Mouse (Mus musculus) midbrain, embryonic 12.5 days (tissue): ENCODE results near the gene Ptpn12. TPM values are rescaled to one million over a fixed set of nuclear protein-coding genes. Genes with fewer than 3 reads are reported as not detected.

Experiments used
- ATAC-seq: fragments of 200-750 bp; cut with Nextera tagmentation; 2 replicates; pipeline ENCODE4 v1.8.0; 2017; ENCODE audit warnings: low read depth, moderate TSS enrichment, moderate library complexity; ENCODE audit not compliant: low FRiP score
- H3K27ac ChIP-seq: fragments of 300-500 bp; sonication (generic); replicated peaks from 2 replicates; pipeline ENCODE4 v1.5.1; 2016; ENCODE audit warnings: mild to moderate bottlenecking
- H3K27me3 ChIP-seq: fragments of 300-500 bp; sonication (generic); 2 replicates; pipeline ENCODE4 v1.6.1; 2016; ENCODE audit warnings: mild to moderate bottlenecking
- H3K36me3 ChIP-seq: fragments of 300-500 bp; sonication (generic); 2 replicates; pipeline ENCODE4 v1.6.1; 2016
- H3K4me1 ChIP-seq: fragments of 300-500 bp; sonication (generic); 2 replicates; pipeline ENCODE4 v1.6.1; 2016
- H3K4me2 ChIP-seq: fragments of 300-500 bp; sonication (generic); replicated peaks from 2 replicates; pipeline ENCODE4 v1.6.1; 2016; ENCODE audit warnings: mild to moderate bottlenecking, moderate library complexity
- H3K4me3 ChIP-seq: fragments of 300-500 bp; sonication (generic); 2 replicates; pipeline ENCODE4 v1.5.1; 2016; ENCODE audit warnings: mild to moderate bottlenecking
- H3K9ac ChIP-seq: fragments of 300-500 bp; sonication (generic); replicated peaks from 2 replicates; pipeline ENCODE4 v1.6.1; 2016; ENCODE audit warnings: mild to moderate bottlenecking, moderate library complexity
- H3K9me3 ChIP-seq: fragments of 300-500 bp; sonication (generic); 2 replicates; pipeline ENCODE4 v1.6.1; 2016; ENCODE audit warnings: mild to moderate bottlenecking
- WGBS: fragments of 180-500 bp; shearing (Covaris S2); methylation state at CpG from one replicate; pipeline ENCODE4 v1.1.7; 2016; 5-methylcytosine and 5-hydroxymethylcytosine counted together
- polyA plus RNA-seq: library from polyadenylated mRNA; unstranded; fragments of >200 nt; fragmentation: Nextera tagmentation; extraction: Ambion mirVana; gene quantifications from 2 replicates; pipeline ENCODE4 v1.2.1, GENCODE M21; 2016

Gene Ptpn12
- polyA plus RNA-seq, 1 experiment from 2014 or later, result 30.9 TPM

DNA sequence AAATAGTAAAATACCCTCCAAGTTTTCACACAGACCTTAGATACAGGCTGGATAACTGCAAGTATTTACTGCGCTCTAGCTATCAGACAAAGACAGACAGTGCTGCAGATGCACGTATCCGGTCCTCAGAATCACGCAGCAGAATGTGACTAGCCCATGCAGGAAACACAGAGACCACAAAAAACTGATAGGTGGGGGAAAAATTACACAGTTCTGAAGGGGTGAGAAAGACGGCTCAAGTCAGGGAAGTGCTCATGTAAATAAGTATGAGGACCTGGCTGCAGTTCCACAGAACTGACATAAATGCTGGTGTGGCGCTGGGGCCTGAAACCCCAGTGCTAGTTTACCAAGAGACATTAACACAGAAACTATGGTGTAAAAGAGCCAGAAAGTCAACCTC is 53.0 kb downstream of the Ptpn12 start:
- 97% methylated on average over 6 of the region's 6 CpGs for WGBS
- Histone ChIP-seq H3K27ac (no peak overlapping the region), H3K9me3 (no peaks in the 10 kb centered on the region), H3K4me3 (no peak overlapping the region), H3K36me3 (peaks cover 70% of the 10 kb centered on the region), H3K4me2 (no peak overlapping the region), H3K9ac (no peak overlapping the region), H3K4me1 (no peaks in the 10 kb centered on the region), H3K27me3 (no peaks in the 10 kb centered on the region)
- no peak for ATAC-seq

DNA sequence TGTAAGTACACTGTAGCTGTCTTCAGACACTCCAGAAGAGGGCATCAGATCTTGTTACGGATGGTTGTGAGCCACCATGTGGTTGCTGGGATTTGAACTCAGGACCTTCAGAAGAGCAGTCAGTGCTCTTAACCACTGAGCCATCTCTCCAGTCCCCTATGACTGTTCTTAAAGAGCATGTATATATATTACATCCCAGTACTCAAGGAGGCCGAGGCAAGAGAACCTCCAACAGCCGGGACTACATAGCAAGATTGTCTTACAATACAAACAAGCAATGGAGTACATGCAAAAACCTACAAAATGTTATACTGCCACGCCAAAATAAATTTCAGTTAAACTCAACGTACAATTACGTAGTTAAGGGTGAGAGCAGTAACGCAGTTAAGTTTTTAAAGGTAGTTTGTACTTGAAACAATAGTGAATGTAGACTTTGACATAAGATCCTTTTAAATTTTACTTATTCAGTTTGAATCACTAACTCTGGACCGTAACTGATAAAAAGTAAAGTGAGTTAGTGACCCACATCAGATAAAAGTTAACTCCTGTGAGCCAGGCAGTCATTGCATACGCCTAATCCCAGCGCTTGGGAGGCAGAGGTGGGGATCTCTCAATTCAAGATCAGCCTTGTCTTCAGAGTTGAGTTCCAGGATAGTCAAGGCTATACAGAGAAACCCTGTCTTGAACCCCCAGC is 53.9 kb downstream of the Ptpn12 start:
- Histone ChIP-seq H3K9ac (no peak overlapping the region), H3K9me3 (no peaks in the 10 kb centered on the region), H3K4me3 (no peak overlapping the region), H3K4me1 (no peaks in the 10 kb centered on the region), H3K4me2 (no peak overlapping the region), H3K27me3 (no peaks in the 10 kb centered on the region), H3K36me3 (peaks cover 79% of the 10 kb centered on the region), H3K27ac (no peak overlapping the region)
- WGBS, result 96% methylated on average over 10 of the region's 10 CpGs
- no peak for ATAC-seq

DNA sequence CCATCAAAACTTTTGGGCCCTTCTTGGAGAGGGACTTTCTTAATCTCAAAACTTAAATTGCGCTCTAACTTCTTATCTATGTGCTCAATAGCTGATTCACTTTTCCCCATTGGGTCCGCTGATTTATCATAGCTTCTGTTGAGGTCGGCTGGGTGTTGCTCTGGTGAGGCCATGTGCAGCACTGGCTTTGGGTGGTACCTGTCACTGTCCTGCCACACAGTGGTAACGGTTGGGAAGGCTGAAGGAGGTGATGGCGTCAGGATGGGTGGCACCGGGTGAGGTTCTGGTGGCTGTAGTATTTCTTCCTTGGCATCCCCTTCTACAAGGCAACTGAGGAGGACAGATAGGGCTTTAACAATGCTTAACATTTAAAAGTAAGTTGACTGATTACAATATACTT is 57.3 kb downstream of the Ptpn12 start:
- no peak overlapping the region for H3K27ac ChIP-seq
- no peaks in the 10 kb centered on the region for H3K4me1 ChIP-seq
- ATAC-seq, result no peak
- no peak overlapping the region for H3K4me3 ChIP-seq
- no peak overlapping the region for H3K9ac ChIP-seq
- no peak overlapping the region for H3K4me2 ChIP-seq
- 93% methylated on average over 6 of the region's 6 CpGs for WGBS
- H3K9me3 ChIP-seq, result no peaks in the 10 kb centered on the region
- H3K27me3 ChIP-seq, result no peaks in the 10 kb centered on the region
- peaks cover 88% of the 10 kb centered on the region for H3K36me3 ChIP-seq

DNA sequence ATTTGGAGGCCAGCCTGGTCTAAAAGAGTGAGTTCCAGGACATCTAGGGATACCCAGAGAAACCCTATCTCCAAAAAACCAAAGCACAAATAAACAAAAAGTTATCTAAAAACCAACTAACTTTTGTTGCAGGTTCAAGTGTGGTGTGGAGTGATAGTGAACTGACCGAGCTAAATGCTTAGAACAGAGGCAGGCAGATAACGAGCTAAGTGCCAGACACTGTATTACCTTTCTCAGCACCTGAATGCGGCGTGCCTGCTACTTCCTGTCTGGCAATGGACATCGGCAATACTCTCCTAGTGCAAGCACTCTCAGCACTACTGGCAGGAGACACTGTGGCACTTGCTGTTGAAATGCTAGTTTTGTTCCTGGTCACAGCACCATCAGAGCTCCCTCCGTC is 58.2 kb downstream of the Ptpn12 start:
- WGBS, result 93% methylated on average over 6 of the region's 6 CpGs
- Histone ChIP-seq H3K4me2 (no peak overlapping the region), H3K9me3 (no peaks in the 10 kb centered on the region), H3K27ac (no peak overlapping the region), H3K36me3 (peaks cover 80% of the 10 kb centered on the region), H3K4me3 (no peak overlapping the region), H3K9ac (no peak overlapping the region), H3K27me3 (no peaks in the 10 kb centered on the region), H3K4me1 (no peaks in the 10 kb centered on the region)
- no peak for ATAC-seq

- Histone ChIP-seq H3K9me3 (no peaks in the 10 kb centered on the region), H3K36me3 (peaks cover 75% of the 10 kb centered on the region), H3K4me2 (no peak overlapping the region), H3K27me3 (no peaks in the 10 kb centered on the region), H3K27ac (no peak overlapping the region), H3K4me3 (no peak overlapping the region), H3K4me1 (no peaks in the 10 kb centered on the region), H3K9ac (no peak overlapping the region)
- ATAC-seq, result no peak
- WGBS, result 96% methylated on average over 8 of the region's 8 CpGs
Observed at GRCm38 (mm10) chr5:20990062-20990809, 65.5 kb downstream of the Ptpn12 start.

DNA sequence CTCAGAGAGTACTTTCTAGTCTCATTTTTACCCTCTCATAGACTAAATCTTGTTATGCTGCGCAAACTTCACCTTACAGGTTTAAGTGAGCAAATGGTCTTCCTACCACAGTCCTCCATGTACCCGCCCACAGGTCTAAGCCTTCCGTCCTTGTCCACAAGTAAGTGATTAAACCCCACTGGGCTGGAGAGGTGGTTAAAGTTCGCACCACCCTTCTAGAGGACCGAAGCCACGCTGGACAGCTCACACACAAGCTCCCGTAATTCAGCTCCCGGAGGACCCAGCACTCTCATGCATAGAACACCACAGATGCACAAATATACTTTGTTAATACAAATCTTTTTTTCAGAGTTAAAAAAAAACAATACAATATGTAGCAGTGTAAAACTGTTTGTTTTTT is 69.4 kb downstream of the Ptpn12 start:
- 94% methylated on average over 8 of the region's 8 CpGs for WGBS
- no peak overlapping the region for H3K9ac ChIP-seq
- peaks cover 55% of the 10 kb centered on the region for H3K36me3 ChIP-seq
- H3K9me3 ChIP-seq, result no peaks in the 10 kb centered on the region
- no peak overlapping the region for H3K4me2 ChIP-seq
- ATAC-seq, result no peak
- H3K4me3 ChIP-seq, result no peak overlapping the region
- no peak overlapping the region for H3K27ac ChIP-seq
- no peaks in the 10 kb centered on the region for H3K4me1 ChIP-seq
- no peaks in the 10 kb centered on the region for H3K27me3 ChIP-seq

DNA sequence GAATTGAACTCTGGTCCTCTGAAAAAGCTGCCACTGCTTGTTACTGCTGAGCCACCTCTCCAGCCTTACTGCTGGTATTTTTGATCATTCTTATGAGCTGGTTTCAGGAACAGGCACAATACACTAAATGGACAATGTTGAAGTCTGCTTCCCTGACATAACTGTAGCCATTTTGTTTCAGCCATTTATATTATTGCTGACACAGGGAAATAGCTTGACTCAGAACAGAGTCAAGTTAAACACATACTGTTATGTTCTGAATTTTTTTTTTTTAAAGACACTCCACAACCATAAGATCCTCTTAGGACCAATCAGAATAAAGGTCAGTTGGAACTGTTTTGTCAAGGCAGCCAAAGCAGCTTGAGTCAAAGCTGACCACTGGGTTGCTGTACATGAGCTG is 72.2 kb downstream of the Ptpn12 start:
- Histone ChIP-seq H3K4me1 (no peaks in the 10 kb centered on the region), H3K9me3 (no peaks in the 10 kb centered on the region), H3K4me2 (no peak overlapping the region), H3K36me3 (peaks cover 31% of the 10 kb centered on the region), H3K4me3 (no peak overlapping the region), H3K27me3 (no peaks in the 10 kb centered on the region), H3K27ac (no peak overlapping the region), H3K9ac (no peak overlapping the region)
- no peak for ATAC-seq

- H3K9ac ChIP-seq, result no peak overlapping the region
- H3K9me3 ChIP-seq, result no peaks in the 10 kb centered on the region
- WGBS, result 90% methylated on average over 4 of the region's 4 CpGs
- H3K4me3 ChIP-seq, result no peak overlapping the region
- H3K36me3 ChIP-seq, result no peaks in the 10 kb centered on the region
- no peaks in the 10 kb centered on the region for H3K27me3 ChIP-seq
- no peak for ATAC-seq
- H3K27ac ChIP-seq, result no peak overlapping the region
- no peak overlapping the region for H3K4me2 ChIP-seq
- no peaks in the 10 kb centered on the region for H3K4me1 ChIP-seq
Observed at GRCm38 (mm10) chr5:20974690-20975089, 81.0 kb downstream of the Ptpn12 start.

- Histone ChIP-seq H3K4me3 (no peak overlapping the region), H3K9me3 (no peaks in the 10 kb centered on the region), H3K36me3 (no peaks in the 10 kb centered on the region), H3K27ac (no peak overlapping the region), H3K27me3 (no peaks in the 10 kb centered on the region), H3K4me2 (no peak overlapping the region), H3K9ac (no peak overlapping the region), H3K4me1 (no peaks in the 10 kb centered on the region)
- WGBS, result 24% methylated on average over 7 of the region's 7 CpGs
- no peak for ATAC-seq
Observed at GRCm38 (mm10) chr5:20973999-20974398, 81.7 kb downstream of the Ptpn12 start.

GRCm38 (mm10) chr5:20973069-20973468 is 82.6 kb downstream of the Ptpn12 start:
- WGBS, result 60% methylated on average over 5 of the region's 5 CpGs
- ATAC-seq, result no peak

DNA sequence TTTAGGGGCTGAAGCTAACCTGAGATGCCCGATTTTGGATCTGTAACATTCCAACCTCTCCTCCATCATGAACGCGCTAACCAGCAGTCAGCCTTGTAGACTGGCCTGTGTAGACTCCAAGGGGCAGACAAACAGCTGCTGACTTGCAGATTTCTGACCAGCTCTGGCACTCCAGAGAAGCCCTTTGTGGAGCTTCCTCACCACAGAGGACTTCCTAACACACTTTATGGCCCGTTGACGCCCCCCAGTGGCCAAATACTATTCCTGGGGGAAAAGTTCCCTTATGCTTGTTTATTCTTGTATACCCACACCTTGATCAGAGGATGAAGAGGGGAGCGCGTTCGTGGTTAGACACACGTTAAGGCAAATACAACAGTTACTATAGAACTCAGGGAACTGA is 86.7 kb downstream of the Ptpn12 start:
- WGBS, result 71% methylated on average over 9 of the region's 9 CpGs
- Histone ChIP-seq H3K4me1 (no peaks in the 10 kb centered on the region), H3K4me3 (no peak overlapping the region), H3K36me3 (no peaks in the 10 kb centered on the region), H3K27me3 (no peaks in the 10 kb centered on the region), H3K27ac (no peak overlapping the region), H3K4me2 (no peak overlapping the region), H3K9me3 (no peaks in the 10 kb centered on the region), H3K9ac (no peak overlapping the region)
- no peak for ATAC-seq

More at GRCm38 (mm10) chr5:20973069-20973468, 82.6 kb downstream of the Ptpn12 start:
- Histone ChIP-seq H3K4me3 (no peak overlapping the region), H3K4me1 (no peaks in the 10 kb centered on the region), H3K27me3 (no peaks in the 10 kb centered on the region), H3K4me2 (no peak overlapping the region), H3K9me3 (no peaks in the 10 kb centered on the region), H3K9ac (no peak overlapping the region), H3K36me3 (no peaks in the 10 kb centered on the region), H3K27ac (no peak overlapping the region)

GRCm38 (mm10) chr5:20968493-20968892 is 87.2 kb downstream of the Ptpn12 start:
- H3K27ac ChIP-seq, result no peak overlapping the region
- no peaks in the 10 kb centered on the region for H3K9me3 ChIP-seq
- H3K4me3 ChIP-seq, result no peak overlapping the region
- no peak for ATAC-seq
- H3K4me2 ChIP-seq, result no peak overlapping the region
- 82% methylated on average over 9 of the region's 9 CpGs for WGBS
- no peak overlapping the region for H3K9ac ChIP-seq
- H3K4me1 ChIP-seq, result no peaks in the 10 kb centered on the region
- H3K27me3 ChIP-seq, result no peaks in the 10 kb centered on the region
- no peaks in the 10 kb centered on the region for H3K36me3 ChIP-seq
